In the genomic region with DNA sequence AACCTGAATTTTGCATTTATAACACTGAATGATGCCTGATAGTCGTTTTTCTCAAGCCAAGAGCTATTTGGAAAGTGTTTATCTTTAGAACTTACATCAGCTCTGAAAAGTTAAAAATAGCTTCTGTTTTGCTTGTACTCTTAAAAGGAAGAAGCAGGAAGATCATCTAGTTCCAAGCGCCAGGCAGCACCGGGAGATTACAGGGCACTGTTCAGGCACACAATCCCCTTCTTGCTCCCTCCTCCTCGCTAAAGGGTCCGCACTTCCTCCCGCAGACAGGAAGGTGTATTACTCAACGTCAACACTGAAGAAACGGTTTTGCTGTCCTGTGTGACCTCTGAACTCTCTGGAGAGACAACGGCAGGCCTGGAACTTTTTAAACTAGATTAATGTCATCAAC, we compare ENCODE assay signal across 8 mouse cellular contexts. TPM values are rescaled to one million over a fixed set of nuclear protein-coding genes. Genes with fewer than 3 reads are reported as not detected.
A peak's percentile ranks its signal among the peaks of the same experiment; 100 is the strongest.
DNase-seq lines count a peak whose midpoint lies in the region; ATAC-seq and TF ChIP-seq lines count a peak whose summit lies in the region.

No protein-coding gene starts in this region.

- no peaks in the 10 kb centered on the region for H3K36me3 ChIP-seq in heart, embryonic 11.5 days (ENCODE audit: control insufficient read depth, insufficient read depth, low read length)

- peaks cover 46% of the 10 kb centered on the region for H3K4me1 ChIP-seq in heart, embryonic 11.5 days (ENCODE audit: control insufficient read depth, insufficient read depth, low read length)
- peaks cover 23% of the 10 kb centered on the region for H3K4me1 ChIP-seq in olfactory bulb, adult 2 months (ENCODE audit: control insufficient read depth, insufficient read depth, low read length)

- WGBS in heart, embryonic 11.5 days (ENCODE audit: insufficient replicate concordance) = 13% methylated on average over 9 of the region's 9 CpGs
- WGBS in olfactory bulb, adult 2 months = 18% methylated on average over 9 of the region's 9 CpGs

- no peak overlapping the region for H3K4me3 ChIP-seq in heart, embryonic 11.5 days (ENCODE audit: low read depth, low read length)
- H3K4me3 ChIP-seq in olfactory bulb, adult 2 months (ENCODE audit: insufficient read depth, low read depth, low read length) = no peak overlapping the region

- ATAC-seq in heart, embryonic 11.5 days (replicated peaks; ENCODE audit: insufficient number of reproducible peaks, low FRiP score, low TSS enrichment) = no peak

- peak overlapping the region; percentile 94 for H3K27ac ChIP-seq in heart, embryonic 11.5 days (ENCODE audit: low read depth, low read length)
- peak overlapping the region; percentile 96 for H3K27ac ChIP-seq in olfactory bulb, adult 2 months (ENCODE audit: insufficient read depth, low read depth, low read length)

- peak overlapping the region; percentile 53 for H3K9ac ChIP-seq in heart, embryonic 11.5 days (ENCODE audit: low read depth, low read length)

- no peak for TF ChIP-seq POLR2A in olfactory bulb, adult 2 months (IDR thresholded peaks at IDR 0.05; ENCODE audit: insufficient read depth, low read depth, low read length)

- no peaks in the 10 kb centered on the region for H3K9me3 ChIP-seq in heart, embryonic 11.5 days (replicated peaks; ENCODE audit: control insufficient read depth, low read length)

- no peak for TF ChIP-seq CTCF in olfactory bulb, adult 2 months (IDR thresholded peaks at IDR 0.05; ENCODE audit: insufficient read depth, low read depth, low read length)

- H3K4me2 ChIP-seq in heart, embryonic 11.5 days = peak overlapping the region; percentile 33

- peak; percentile 36 for DNase-seq in ovary, adult 18-20 months (ENCODE audit: low spot score)
- DNase-seq in ovary, postnatal 10 days (ENCODE audit: low spot score) = no peak
- DNase-seq in liver = peak; percentile 29
- DNase-seq in layer of hippocampus, adult 8-10 months (ENCODE audit: low spot score in 2 of 2) = no peak
- no peak for DNase-seq in spleen, postnatal 10 days (ENCODE audit: low spot score in 2 of 2)
- no peak for DNase-seq in spleen, adult 12 weeks (ENCODE audit: low spot score)

- no peaks in the 10 kb centered on the region for H3K27me3 ChIP-seq in heart, embryonic 11.5 days (ENCODE audit: control insufficient read depth, insufficient read depth, low read length)

RNA-seq across cellular contexts. Expression of gene Clip1, which starts 22.4 kb away (rescaled TPM):
- 45.2 TPM in 2 replicates for polyA plus RNA-seq in heart, embryonic 11.5 days (2014; fragmentation: Nextera tagmentation; extraction: Ambion mirVana)
- polyA plus RNA-seq in olfactory bulb, adult 2 months (2012; ENCODE audit: insufficient read depth, insufficient read length, low replicate concordance, missing spikeins) = not detected in 2 replicates
- 100 to 1,000 TPM; 125 to 142 (median 126) TPM for total RNA-seq in layer of hippocampus, adult 8-10 months (2022)

RNA-seq across cellular contexts. Expression of gene Zcchc8, which starts 58.8 kb away (rescaled TPM):
- 64.6 and 65.7 TPM in 2 replicates for polyA plus RNA-seq in heart, embryonic 11.5 days (2014; fragmentation: Nextera tagmentation; extraction: Ambion mirVana)
- not detected in 2 replicates for polyA plus RNA-seq in olfactory bulb, adult 2 months (2012; ENCODE audit: insufficient read depth, insufficient read length, low replicate concordance, missing spikeins)
- total RNA-seq in layer of hippocampus, adult 8-10 months (2022) = 10 to 100 TPM; 41.5 to 54.4 (median 50.4) TPM

Comparison
In these comparisons a context has a peak if more than half of its experiments do, and no peak if none do; other contexts are left out.
1. DNase-seq: peak in ovary, adult 18-20 months (single experiment) and liver (single experiment); none in ovary, postnatal 10 days (single experiment), layer of hippocampus, adult 8-10 months (0 of 2), spleen, postnatal 10 days (0 of 2) and spleen, adult 12 weeks (single experiment).